Mouse (Mus musculus) urinary bladder, adult 2 months (tissue): ENCODE measurements around the gene Rasa4. TPM values are rescaled to one million over a fixed set of nuclear protein-coding genes. Genes with fewer than 3 reads are reported as not detected.
"Not testable (repeated sequence)": the region's sequence is repeated elsewhere in the genome, so short reads cannot be mapped to it uniquely, and the experiment has no call there.

Experiments used
- DNase-seq: peaks from one replicate; pipeline ENCODE4 v3.0.0; 2022; ENCODE audit warnings: low spot score
- polyA plus RNA-seq: library from polyadenylated mRNA; depleted of rRNA; stranded (reverse); fragments of >200 nt; gene quantifications from 2 replicates; pipeline ENCODE4 v1.2.3, GENCODE M21; 2012

Rasa4 gene
- polyA plus RNA-seq, 1 experiment: 10.6 TPM

GRCm38 (mm10) chr5:136109042-136109441 lies 25.3 kb downstream of the Rasa4 start:
- DNase-seq: no peak

GRCm38 (mm10) chr5:136113546-136113945 lies 29.8 kb downstream of the Rasa4 start:
- DNase-seq: not testable (repeated sequence)

GRCm38 (mm10) chr5:136115891-136116783 lies 32.4 kb downstream of the Rasa4 start, which contains the start of gene Polr2j:
Polr2j (plus strand) TSS chr5:136116631.
- DNase-seq: peak; percentile 94

- DNase-seq: no peak
These were observed 33.0 kb downstream of the Rasa4 start for GRCm38 (mm10) chr5:136116784-136117112.

GRCm38 (mm10) chr5:136122165-136122564 lies 38.4 kb downstream of the Rasa4 start:
- DNase-seq: no peak

GRCm38 (mm10) chr5:136135571-136136291 lies 52.0 kb downstream of the Rasa4 start, which contains the start of the genes Lrwd1 and Alkbh4:
Lrwd1 (minus strand) TSS chr5:136136074.
Alkbh4 (plus strand) TSS chr5:136136146.
- peak; percentile 87 for DNase-seq

GRCm38 (mm10) chr5:136136292-136136990 lies 52.7 kb downstream of the Rasa4 start:
- DNase-seq: no peak

- no peak for DNase-seq
These were observed 54.0 kb downstream of the Rasa4 start for GRCm38 (mm10) chr5:136137658-136138274.

GRCm38 (mm10) chr5:136139393-136139792 lies 55.7 kb downstream of the Rasa4 start:
- DNase-seq: no peak

GRCm38 (mm10) chr5:136140057-136140482 lies 56.4 kb downstream of the Rasa4 start:
- no peak for DNase-seq

- no peak for DNase-seq
These were observed 59.0 kb downstream of the Rasa4 start for GRCm38 (mm10) chr5:136142746-136143145.

- DNase-seq: no peak
These were observed 59.5 kb downstream of the Rasa4 start for GRCm38 (mm10) chr5:136143161-136143755.

- no peak for DNase-seq
These were observed 61.1 kb downstream of the Rasa4 start for GRCm38 (mm10) chr5:136144606-136145430.

GRCm38 (mm10) chr5:136146936-136147335 lies 63.2 kb downstream of the Rasa4 start:
- no peak for DNase-seq

- no peak for DNase-seq
These were observed 64.0 kb downstream of the Rasa4 start for GRCm38 (mm10) chr5:136147704-136148103.

- DNase-seq: not testable (repeated sequence)
These were observed 65.4 kb downstream of the Rasa4 start for GRCm38 (mm10) chr5:136149134-136149576.

- no peak for DNase-seq
These were observed 68.6 kb downstream of the Rasa4 start for GRCm38 (mm10) chr5:136152365-136152764.

- no peak for DNase-seq
These were observed 71.7 kb downstream of the Rasa4 start for GRCm38 (mm10) chr5:136155399-136155798.

- DNase-seq: not testable (repeated sequence)
These were observed 76.4 kb downstream of the Rasa4 start for GRCm38 (mm10) chr5:136160084-136160483.
